Mouse (Mus musculus) limb, embryonic 12.5 days (tissue): ENCODE results near the gene Tesk1. TPM values are rescaled to one million over a fixed set of nuclear protein-coding genes. Genes with fewer than 3 reads are reported as not detected.
A peak's percentile ranks its signal among the peaks of the same experiment; 100 is the strongest.
"Not testable (repeated sequence)": the region's sequence is repeated elsewhere in the genome, so short reads cannot be mapped to it uniquely, and the experiment has no call there.

Experiments used
- ATAC-seq: fragments of 200-750 bp; cut with Nextera tagmentation; 2 replicates; pipeline ENCODE4 v1.8.0; 2017; ENCODE audit warnings: low read depth, moderate TSS enrichment; ENCODE audit not compliant: insufficient number of reproducible peaks, insufficient read depth, low FRiP score, low TSS enrichment
- H3K27ac ChIP-seq: fragments of 300-500 bp; sonication (generic); 2 replicates; pipeline ENCODE4 v1.5.1; 2016; ENCODE audit warnings: mild to moderate bottlenecking, moderate library complexity
- H3K27me3 ChIP-seq: fragments of 300-500 bp; sonication (generic); 2 replicates; pipeline ENCODE4 v1.6.1; 2016; ENCODE audit warnings: mild to moderate bottlenecking, moderate library complexity
- H3K36me3 ChIP-seq: fragments of 300-500 bp; sonication (generic); 2 replicates; pipeline ENCODE4 v1.6.1; 2016; ENCODE audit warnings: mild to moderate bottlenecking, moderate library complexity
- H3K4me1 ChIP-seq: fragments of 300-500 bp; sonication (generic); replicated peaks from 2 replicates; pipeline ENCODE4 v1.6.1; 2016
- H3K4me2 ChIP-seq: fragments of 300-500 bp; sonication (generic); 2 replicates; pipeline ENCODE4 v1.6.1; 2016; ENCODE audit warnings: mild to moderate bottlenecking, moderate library complexity
- H3K4me3 ChIP-seq: fragments of 300-500 bp; sonication (generic); replicated peaks from 2 replicates; pipeline ENCODE4 v1.5.1; 2016; ENCODE audit warnings: mild to moderate bottlenecking
- H3K9ac ChIP-seq: fragments of 300-500 bp; sonication (generic); replicated peaks from 2 replicates; pipeline ENCODE4 v1.6.1; 2016; ENCODE audit warnings: mild to moderate bottlenecking, moderate library complexity
- H3K9me3 ChIP-seq: fragments of 300-500 bp; sonication (generic); 2 replicates; pipeline ENCODE4 v1.6.1; 2016; ENCODE audit warnings: mild to moderate bottlenecking, moderate library complexity
- WGBS: fragments of 180-500 bp; shearing (Covaris S2); methylation state at CpG from one replicate; pipeline ENCODE4 v1.1.7; 2016; 5-methylcytosine and 5-hydroxymethylcytosine counted together
- polyA plus RNA-seq: library from polyadenylated mRNA; unstranded; fragments of >200 nt; fragmentation: Nextera tagmentation; extraction: Ambion mirVana; gene quantifications from 2 replicates; pipeline ENCODE4 v1.2.1, GENCODE M21; 2016

The Tesk1 gene
- polyA plus RNA-seq, 1 experiment from 2014 or later = 13.3 TPM

- H3K9me3 ChIP-seq = no peaks in the 10 kb centered on the region
- H3K4me1 ChIP-seq = no peaks in the 10 kb centered on the region
- WGBS = 76% methylated on average over 5 of the region's 5 CpGs
- no peak overlapping the region for H3K4me3 ChIP-seq
- no peak overlapping the region for H3K9ac ChIP-seq
- no peak for ATAC-seq
- H3K27ac ChIP-seq = no peak overlapping the region
- no peaks in the 10 kb centered on the region for H3K27me3 ChIP-seq
- no peak overlapping the region for H3K4me2 ChIP-seq
- H3K36me3 ChIP-seq = no peaks in the 10 kb centered on the region
Measured at GRCm38 (mm10) chr4:43480985-43481384, 39.2 kb downstream of the Tesk1 start.

DNA sequence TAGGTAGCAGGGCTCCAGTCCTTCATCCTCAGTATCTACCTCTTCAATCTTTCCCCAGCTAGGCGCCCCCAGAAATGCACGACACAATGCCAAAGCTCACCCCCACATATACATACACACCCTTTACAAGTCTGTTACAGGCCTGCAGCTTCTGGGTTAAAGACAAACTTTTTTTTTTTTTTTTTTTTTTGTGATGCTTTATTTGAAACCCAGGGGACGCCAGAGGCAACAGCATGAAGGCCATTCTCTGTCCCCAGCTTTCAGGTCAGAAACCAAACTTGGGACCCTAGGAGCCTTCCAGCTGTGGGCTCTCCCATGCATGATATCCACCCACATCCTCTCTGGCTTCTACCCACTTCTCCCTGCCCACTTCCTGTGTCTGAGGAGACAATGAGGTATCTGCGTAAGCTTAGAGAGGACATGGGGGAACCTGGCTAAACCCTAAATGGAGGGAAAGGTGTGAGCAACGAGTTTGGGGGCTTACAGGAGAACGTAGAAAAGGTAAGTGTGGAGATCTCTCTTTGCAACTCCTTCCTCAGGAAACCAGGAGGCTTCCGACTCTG is 40.2 kb downstream of the Tesk1 start:
- no peaks in the 10 kb centered on the region for H3K27me3 ChIP-seq
- H3K4me1 ChIP-seq = no peaks in the 10 kb centered on the region
- no peak overlapping the region for H3K4me3 ChIP-seq
- no peak for ATAC-seq
- WGBS = 79% methylated on average over 7 of the region's 7 CpGs
- H3K4me2 ChIP-seq = no peak overlapping the region
- H3K36me3 ChIP-seq = no peaks in the 10 kb centered on the region
- H3K9me3 ChIP-seq = no peaks in the 10 kb centered on the region
- H3K27ac ChIP-seq = no peak overlapping the region
- H3K9ac ChIP-seq = no peak overlapping the region

GRCm38 (mm10) chr4:43482591-43482990 is 40.9 kb downstream of the Tesk1 start:
- no peak for ATAC-seq
- Histone ChIP-seq H3K4me1 (no peaks in the 10 kb centered on the region), H3K36me3 (no peaks in the 10 kb centered on the region), H3K4me3 (no peak overlapping the region), H3K9me3 (no peaks in the 10 kb centered on the region), H3K27ac (no peak overlapping the region), H3K27me3 (no peaks in the 10 kb centered on the region), H3K9ac (no peak overlapping the region), H3K4me2 (no peak overlapping the region)
- WGBS = 70% methylated on average over 10 of the region's 10 CpGs

GRCm38 (mm10) chr4:43483535-43484091 is 41.9 kb downstream of the Tesk1 start, which contains the start of gene Sit1:
Gene Sit1, minus strand, starts transcription at chr4:43483734.
- Histone ChIP-seq H3K4me1 (no peaks in the 10 kb centered on the region), H3K27ac (no peak within 1 kb of the TSS), H3K4me3 (no peak within 1 kb of the TSS), H3K4me2 (no peak within 1 kb of the TSS), H3K36me3 (no peaks in the 10 kb centered on the region), H3K9me3 (no peaks in the 10 kb centered on the region), H3K27me3 (no peaks in the 10 kb centered on the region), H3K9ac (no peak within 1 kb of the TSS)
- WGBS = 58% methylated on average over 12 of the region's 12 CpGs
- ATAC-seq = no peak

DNA sequence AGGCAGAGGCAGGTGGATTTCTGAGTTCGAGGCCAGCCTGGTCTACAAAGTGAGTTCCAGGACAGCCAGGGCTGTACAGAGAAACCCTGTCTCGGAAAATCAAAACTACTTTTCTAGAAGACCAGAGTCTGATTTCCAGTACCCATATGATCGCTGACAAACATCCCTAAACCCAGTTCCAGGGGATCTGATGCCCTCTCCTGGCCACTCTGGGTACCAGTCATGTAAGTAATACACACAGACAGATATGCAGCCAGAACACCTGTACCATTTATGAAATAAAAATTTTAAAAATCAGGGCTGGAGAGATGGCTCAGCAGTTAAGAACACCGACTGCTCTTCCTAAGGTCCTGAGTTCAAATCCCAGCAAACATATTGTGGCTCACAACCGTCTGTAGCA is 43.9 kb downstream of the Tesk1 start:
- not testable (repeated sequence) for H3K4me3 ChIP-seq, ATAC-seq, H3K27me3 ChIP-seq, H3K9ac ChIP-seq, H3K4me2 ChIP-seq, H3K36me3 ChIP-seq, H3K4me1 ChIP-seq, H3K27ac ChIP-seq, H3K9me3 ChIP-seq
- WGBS = 87% methylated on average over 5 of the region's 5 CpGs

DNA sequence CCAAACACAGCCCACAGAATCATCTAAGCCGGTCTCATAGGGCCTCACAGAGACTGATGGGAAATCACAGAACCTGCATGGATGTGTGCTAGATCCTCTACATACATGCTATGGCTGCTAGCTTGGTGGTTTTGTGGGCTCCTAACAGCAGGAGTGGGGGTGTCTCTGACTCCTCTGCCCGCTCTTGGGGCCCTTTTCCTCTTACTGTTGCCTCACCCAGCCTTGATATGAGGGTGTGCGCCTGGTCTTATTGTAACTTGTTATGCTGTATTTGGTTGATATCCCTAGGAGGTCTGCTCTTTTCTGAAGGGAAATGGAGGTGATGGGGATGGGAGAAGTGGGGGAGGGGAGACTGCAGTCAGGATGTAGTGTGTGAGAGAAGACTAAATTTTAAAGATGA is 47.9 kb downstream of the Tesk1 start:
- WGBS = 92% methylated on average over 3 of the region's 3 CpGs
- Histone ChIP-seq H3K36me3 (no peaks in the 10 kb centered on the region), H3K27ac (no peak overlapping the region), H3K9me3 (peaks cover 3% of the 10 kb centered on the region; the same call in 1 of the 2 replicates), H3K9ac (no peak overlapping the region), H3K27me3 (no peaks in the 10 kb centered on the region), H3K4me1 (peaks cover 7% of the 10 kb centered on the region), H3K4me3 (no peak overlapping the region), H3K4me2 (no peak overlapping the region)
- no peak for ATAC-seq

GRCm38 (mm10) chr4:43490801-43491200 is 49.1 kb downstream of the Tesk1 start:
- no peak overlapping the region for H3K4me2 ChIP-seq
- 89% methylated on average over 5 of the region's 5 CpGs for WGBS
- H3K4me3 ChIP-seq = no peak overlapping the region
- H3K27me3 ChIP-seq = no peaks in the 10 kb centered on the region
- no peak overlapping the region for H3K27ac ChIP-seq
- H3K4me1 ChIP-seq = peaks cover 14% of the 10 kb centered on the region
- ATAC-seq = no peak
- H3K9ac ChIP-seq = no peak overlapping the region
- peaks cover 3% of the 10 kb centered on the region; the same call in 1 of the 2 replicates for H3K9me3 ChIP-seq
- H3K36me3 ChIP-seq = peaks cover 8% of the 10 kb centered on the region

DNA sequence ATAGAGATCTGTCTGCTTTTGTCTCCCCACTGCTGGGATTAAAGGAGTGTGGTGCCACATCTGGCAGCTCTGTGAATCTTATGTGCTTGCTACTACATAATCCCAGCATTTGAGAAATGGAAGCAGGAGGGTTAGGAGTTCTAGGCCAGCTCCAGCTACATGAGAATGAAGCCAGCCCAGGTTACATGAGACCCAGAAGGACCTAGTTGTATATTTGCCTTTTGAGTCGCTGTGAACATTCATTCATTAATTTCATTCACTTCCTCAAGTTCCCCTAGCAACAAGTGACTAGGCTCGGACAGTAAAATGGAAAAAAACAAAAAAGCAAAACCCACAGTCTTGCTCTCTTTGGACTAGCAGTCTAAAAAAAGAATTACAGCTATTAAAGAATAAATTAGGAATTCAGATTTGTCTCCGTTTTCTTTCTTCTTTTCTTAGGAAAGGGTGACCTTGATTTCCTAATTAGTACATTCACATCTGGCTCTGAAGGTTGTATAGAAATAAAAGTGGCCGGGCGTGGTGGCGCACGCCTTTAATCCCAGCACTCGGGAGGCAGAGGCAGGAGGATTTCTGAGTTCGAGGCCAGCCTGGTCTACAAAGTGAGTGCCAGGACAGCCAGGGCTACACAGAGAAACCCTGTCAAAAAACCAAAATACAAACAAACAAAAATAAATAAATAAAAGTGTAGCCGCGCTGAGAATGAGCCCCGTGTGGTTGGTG is 50.5 kb downstream of the Tesk1 start:
- 46% methylated on average over 12 of the region's 12 CpGs for WGBS
- ATAC-seq = no peak
- peaks cover 22% of the 10 kb centered on the region for H3K36me3 ChIP-seq
- H3K4me3 ChIP-seq = peak overlapping the region; percentile 62
- peak overlapping the region; percentile 56 for H3K4me2 ChIP-seq
- no peaks in the 10 kb centered on the region for H3K27me3 ChIP-seq
- H3K27ac ChIP-seq = peak overlapping the region; percentile 94; the same call in 1 of the 2 replicates
- peaks cover 3% of the 10 kb centered on the region; the same call in 1 of the 2 replicates for H3K9me3 ChIP-seq
- peaks cover 14% of the 10 kb centered on the region for H3K4me1 ChIP-seq
- H3K9ac ChIP-seq = no peak overlapping the region

DNA sequence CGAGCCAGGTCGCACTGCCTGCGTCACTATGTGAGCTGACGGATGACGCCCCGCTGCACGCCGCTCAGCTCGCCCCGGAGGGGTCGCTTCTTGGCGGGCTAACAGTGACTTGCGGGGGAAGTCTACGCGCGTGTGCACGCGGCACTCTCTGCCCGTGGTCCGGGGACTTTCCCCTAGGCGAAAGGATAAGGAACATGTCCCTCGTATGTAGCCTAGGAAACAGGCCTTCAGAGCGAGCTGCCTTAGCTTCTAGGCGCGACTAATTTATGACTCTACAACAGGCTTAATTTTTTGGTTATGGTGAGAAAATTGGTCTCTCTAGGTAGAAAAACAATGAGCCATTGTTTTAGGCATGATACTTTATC is 51.1 kb downstream of the Tesk1 start, which contains the start of gene Ccdc107:
Ccdc107 (plus strand) TSS at position 80 of the 365 bp plus-strand sequence.
- under 1% methylated on average over 25 of the region's 25 CpGs for WGBS
- H3K4me2 ChIP-seq = peak within 1 kb of the TSS; percentile 56
- peaks cover 19% of the 10 kb centered on the region for H3K4me1 ChIP-seq
- peaks cover 28% of the 10 kb centered on the region for H3K36me3 ChIP-seq
- H3K27ac ChIP-seq = peak within 1 kb of the TSS; percentile 94
- H3K27me3 ChIP-seq = no peaks in the 10 kb centered on the region
- ATAC-seq = peak; percentile 98
- H3K9me3 ChIP-seq = peaks cover 3% of the 10 kb centered on the region; the same call in 1 of the 2 replicates
- H3K9ac ChIP-seq = peak within 1 kb of the TSS; percentile 82
- peak within 1 kb of the TSS; percentile 62 for H3K4me3 ChIP-seq

- peak overlapping the region; percentile 56 for H3K4me2 ChIP-seq
- H3K4me1 ChIP-seq = peaks cover 24% of the 10 kb centered on the region
- ATAC-seq = peak; percentile 87
- peaks cover 3% of the 10 kb centered on the region; the same call in 1 of the 2 replicates for H3K9me3 ChIP-seq
- under 1% methylated on average over 47 of the region's 47 CpGs for whole genome bisulfite sequencing
- H3K36me3 ChIP-seq = peaks cover 31% of the 10 kb centered on the region
- H3K4me3 ChIP-seq = peak overlapping the region; percentile 62
- H3K27ac ChIP-seq = peak overlapping the region; percentile 94
- H3K9ac ChIP-seq = peak overlapping the region; percentile 82
- H3K27me3 ChIP-seq = no peaks in the 10 kb centered on the region
Measured at GRCm38 (mm10) chr4:43493186-43493845, 51.6 kb downstream of the Tesk1 start.

- Histone ChIP-seq H3K27me3 (no peaks in the 10 kb centered on the region), H3K27ac (peak overlapping the region; percentile 94), H3K4me2 (peak overlapping the region; percentile 56), H3K9me3 (peaks cover 3% of the 10 kb centered on the region; the same call in 1 of the 2 replicates), H3K36me3 (peaks cover 31% of the 10 kb centered on the region), H3K4me1 (peaks cover 29% of the 10 kb centered on the region), H3K4me3 (peak overlapping the region; percentile 62), H3K9ac (peak overlapping the region; percentile 82)
- no peak for ATAC-seq
- 4% methylated on average over 9 of the region's 9 CpGs for WGBS
Measured at GRCm38 (mm10) chr4:43493846-43494240, 52.1 kb downstream of the Tesk1 start.
